Mouse (Mus musculus) forebrain, postnatal 0 days (tissue): ENCODE measurements around the gene Pxmp2. TPM values are rescaled to one million over a fixed set of nuclear protein-coding genes. Genes with fewer than 3 reads are reported as not detected.
A peak's percentile ranks its signal among the peaks of the same experiment; 100 is the strongest.

Experiments
- ATAC-seq: fragments of 200-750 bp; cut with Nextera tagmentation; 2 replicates; pipeline ENCODE4 v1.8.0; 2017; ENCODE audit warnings: mild to moderate bottlenecking, moderate library complexity
- DNase-seq: peaks from one replicate; pipeline ENCODE4 v3.0.0-alpha.2; 2015
- H3K27ac ChIP-seq: fragments of 300-500 bp; sonication (generic); 2 replicates; pipeline ENCODE4 v1.5.1; 2014; ENCODE audit warnings: low read depth, mild to moderate bottlenecking, antibody characterized with exemption, low read length, moderate library complexity, mixed read lengths
- H3K27me3 ChIP-seq: fragments of 300-500 bp; sonication (generic); 2 replicates; pipeline ENCODE4 v1.6.1; 2014; ENCODE audit warnings: mild to moderate bottlenecking, low read length, mixed read lengths; ENCODE audit not compliant: insufficient read depth
- H3K36me3 ChIP-seq: fragments of 300-500 bp; sonication (generic); 2 replicates; pipeline ENCODE4 v1.6.1; 2014; ENCODE audit warnings: mild to moderate bottlenecking, moderate library complexity; ENCODE audit not compliant: insufficient read depth
- H3K4me1 ChIP-seq: fragments of 300-500 bp; sonication (generic); 2 replicates; pipeline ENCODE4 v1.6.1; 2014; ENCODE audit warnings: antibody characterized with exemption; ENCODE audit not compliant: insufficient read depth
- H3K4me2 ChIP-seq: fragments of 300-500 bp; sonication (generic); 2 replicates; pipeline ENCODE4 v1.6.1; 2014; ENCODE audit warnings: low read depth, mild to moderate bottlenecking, moderate library complexity
- H3K4me3 ChIP-seq: fragments of 300-500 bp; sonication (generic); 2 replicates; pipeline ENCODE4 v1.5.1; 2014; ENCODE audit warnings: low read depth, low read length, mixed read lengths
- H3K9ac ChIP-seq: fragments of 300-500 bp; sonication (generic); 2 replicates; pipeline ENCODE4 v1.6.1; 2014; ENCODE audit warnings: mild to moderate bottlenecking
- H3K9me3 ChIP-seq: fragments of 300-500 bp; sonication (generic); 2 replicates; pipeline ENCODE4 v1.6.1; 2016; ENCODE audit warnings: low read length
- CTCF ChIP-seq: sonication (generic); IDR thresholded peaks from 2 replicates; pipeline ENCODE4 v1.5.1; 2016; ENCODE audit warnings: antibody characterized with exemption, control low read depth, low read depth
- WGBS: fragments of 180-500 bp; shearing (Covaris S2); extraction: QIAGEN DNeasy Blood & Tissue Kit; methylation state at CpG from one replicate; pipeline ENCODE4 v1.1.7; 2014; 5-methylcytosine and 5-hydroxymethylcytosine counted together
- polyA plus RNA-seq: library from polyadenylated mRNA; unstranded; fragments of >200 nt; fragmentation: Nextera tagmentation; extraction: Ambion mirVana; gene quantifications from 2 replicates; pipeline ENCODE4 v1.2.1, GENCODE M21; 2015
- total RNA-seq: library from RNA; depleted of rRNA; stranded (reverse); fragments of >200 nt; gene quantifications from 2 replicates; pipeline ENCODE4 v1.2.3, GENCODE M21; 2014; rRNA removed

Gene Pxmp2
- total RNA-seq (3.3 and 6.7 TPM in 2 replicates), polyA plus RNA-seq (9.6 and 11.3 TPM in 2 replicates)

DNA sequence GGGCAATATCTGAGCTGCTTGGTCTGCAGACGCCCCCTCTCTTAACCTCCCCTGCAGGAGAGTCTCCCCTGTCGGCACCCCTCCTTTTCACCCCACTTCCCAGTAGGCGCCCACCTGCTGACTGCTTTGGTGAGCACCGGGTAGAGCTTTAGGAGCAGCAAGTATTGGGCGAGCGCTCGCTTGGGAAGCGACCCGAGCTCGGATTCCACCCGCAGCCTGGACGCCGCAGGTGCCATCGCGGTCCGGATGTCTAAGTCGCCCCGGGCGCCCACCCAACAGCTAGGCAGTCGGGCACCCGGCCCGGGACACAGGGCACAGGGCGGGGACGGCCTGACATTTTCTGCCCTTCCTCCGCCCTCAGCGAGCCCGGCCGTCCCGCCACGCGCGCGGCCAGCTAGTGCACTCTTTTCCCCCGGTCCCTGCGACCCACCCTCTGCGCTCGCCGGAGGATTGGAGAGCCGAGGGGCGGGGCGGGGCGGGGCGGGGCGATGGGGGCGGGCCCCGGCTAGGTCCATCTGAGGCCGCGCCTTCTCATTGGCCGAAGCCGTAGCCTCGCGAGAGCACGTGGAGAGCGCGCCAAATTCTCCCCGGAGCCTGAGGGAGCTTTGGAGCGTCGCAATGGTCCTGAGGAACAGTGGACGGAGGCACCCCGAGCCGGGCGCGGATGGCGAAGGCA, at the start of gene Pxmp2, which contains the start of gene Pole:
Gene Pxmp2 (minus strand): TSS at position 417 of the 676 bp plus-strand sequence.
Gene Pole (plus strand): TSS at position 537 of the 676 bp plus-strand sequence.
- no peak for TF ChIP-seq CTCF
- Histone ChIP-seq H3K4me1 (0 out of 2 replicates have a peak, but pooled peaks cover 2% of the 10 kb centered on the region), H3K4me3 (peak within 1 kb of the TSS; percentile 81), H3K9ac (peak within 1 kb of the TSS; percentile 69), H3K36me3 (no peaks in the 10 kb centered on the region), H3K27me3 (peaks cover 8% of the 10 kb centered on the region; the same call in 1 of the 2 replicates), H3K27ac (no peak within 1 kb of the TSS), H3K4me2 (peak within 1 kb of the TSS; percentile 90), H3K9me3 (no peaks in the 10 kb centered on the region)
- DNase-seq (peak; percentile 92), ATAC-seq (peak; percentile 99)
- under 1% methylated on average over 60 of the region's 64 CpGs for WGBS

DNA sequence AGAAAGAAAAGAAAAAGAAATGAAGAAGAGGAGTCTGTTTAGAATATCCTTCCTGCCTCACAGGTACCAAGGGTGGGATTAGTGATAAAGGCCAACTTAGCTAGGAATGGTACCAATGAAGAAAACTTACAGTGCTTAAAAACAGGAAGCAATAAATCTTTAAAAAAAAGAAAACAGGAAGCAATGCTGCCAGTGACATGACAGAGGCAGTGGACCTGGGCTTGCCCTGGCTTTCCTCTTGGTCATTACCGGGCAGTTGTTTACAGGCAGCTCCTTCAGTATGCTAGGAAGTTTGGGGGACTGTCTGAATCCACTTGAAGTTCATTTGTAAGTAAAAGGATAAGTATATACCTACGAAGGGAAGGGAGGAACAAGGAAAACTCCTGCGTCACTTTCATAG, 44.5 kb upstream of the Pxmp2 start:
- H3K36me3 ChIP-seq: peaks cover 10% of the 10 kb centered on the region
- no peak for ATAC-seq
- whole genome bisulfite sequencing: 95% methylated on average over 3 of the region's 3 CpGs

DNA sequence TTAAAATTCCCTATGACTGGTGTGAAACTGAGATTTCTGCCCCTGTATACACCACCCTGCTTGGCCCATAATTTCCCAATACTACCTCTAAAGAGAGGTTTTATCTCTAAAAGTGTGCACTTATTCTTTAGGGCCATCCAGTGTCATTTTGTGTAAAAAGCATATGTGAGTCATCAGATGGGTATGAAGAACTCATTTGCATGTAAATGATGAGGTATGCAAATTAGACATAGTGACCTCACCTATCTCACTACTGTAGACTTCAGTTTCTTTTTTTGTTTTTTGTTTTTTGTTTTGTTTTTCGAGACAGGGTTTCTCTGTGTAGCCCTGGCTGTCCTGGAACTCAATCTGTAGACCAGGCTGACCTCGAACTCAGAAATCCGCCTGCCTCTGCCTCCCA, 27.1 kb upstream of the Pxmp2 start:
- DNase-seq (no peak), ATAC-seq (no peak)
- WGBS: 74% methylated on average over 3 of the region's 3 CpGs
- no peak overlapping the region for H3K9ac ChIP-seq
- no peaks in the 10 kb centered on the region for H3K4me1 ChIP-seq
- no peaks in the 10 kb centered on the region for H3K9me3 ChIP-seq
- peaks cover 6% of the 10 kb centered on the region; the same call in 1 of the 2 replicates for H3K36me3 ChIP-seq
- no peaks in the 10 kb centered on the region for H3K27me3 ChIP-seq
- H3K27ac ChIP-seq: no peak overlapping the region
- H3K4me2 ChIP-seq: no peak overlapping the region
- no peak for TF ChIP-seq CTCF
- no peak overlapping the region for H3K4me3 ChIP-seq

More for the DNA sequence above, 44.5 kb upstream of the Pxmp2 start:
- no peaks in the 10 kb centered on the region for H3K9me3 ChIP-seq
- H3K4me2 ChIP-seq: no peak overlapping the region
- H3K9ac ChIP-seq: no peak overlapping the region
- H3K27me3 ChIP-seq: no peaks in the 10 kb centered on the region
- H3K4me3 ChIP-seq: no peak overlapping the region
- no peaks in the 10 kb centered on the region for H3K4me1 ChIP-seq
- TF ChIP-seq CTCF: no peak
- H3K27ac ChIP-seq: no peak overlapping the region
- DNase-seq: no peak

DNA sequence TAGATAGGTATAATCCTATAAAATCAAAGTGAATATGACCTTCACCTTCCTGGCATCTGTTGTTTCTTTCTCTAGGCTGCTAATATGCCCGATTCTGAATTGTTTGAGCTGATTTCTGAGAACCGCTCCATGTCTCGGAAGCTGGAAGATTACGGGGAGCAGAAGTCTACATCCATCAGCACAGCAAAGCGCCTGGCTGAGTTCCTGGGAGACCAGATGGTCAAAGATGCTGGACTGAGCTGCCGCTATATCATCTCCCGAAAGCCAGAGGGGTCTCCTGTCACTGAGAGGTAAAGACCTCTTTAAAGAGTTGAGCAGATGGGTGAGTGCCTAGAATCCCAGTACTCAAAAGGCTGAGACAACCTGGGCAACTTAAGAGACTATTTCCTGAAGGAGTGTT, 22.9 kb upstream of the Pxmp2 start:
- Histone ChIP-seq H3K4me1 (no peaks in the 10 kb centered on the region), H3K9ac (no peak overlapping the region), H3K27me3 (no peaks in the 10 kb centered on the region), H3K9me3 (no peaks in the 10 kb centered on the region), H3K4me2 (no peak overlapping the region), H3K36me3 (peaks cover 4% of the 10 kb centered on the region; the same call in 1 of the 2 replicates), H3K4me3 (no peak overlapping the region), H3K27ac (no peak overlapping the region)
- no peak for ATAC-seq
- no peak for DNase-seq
- 90% methylated on average over 7 of the region's 7 CpGs for WGBS
- TF ChIP-seq CTCF: no peak

DNA sequence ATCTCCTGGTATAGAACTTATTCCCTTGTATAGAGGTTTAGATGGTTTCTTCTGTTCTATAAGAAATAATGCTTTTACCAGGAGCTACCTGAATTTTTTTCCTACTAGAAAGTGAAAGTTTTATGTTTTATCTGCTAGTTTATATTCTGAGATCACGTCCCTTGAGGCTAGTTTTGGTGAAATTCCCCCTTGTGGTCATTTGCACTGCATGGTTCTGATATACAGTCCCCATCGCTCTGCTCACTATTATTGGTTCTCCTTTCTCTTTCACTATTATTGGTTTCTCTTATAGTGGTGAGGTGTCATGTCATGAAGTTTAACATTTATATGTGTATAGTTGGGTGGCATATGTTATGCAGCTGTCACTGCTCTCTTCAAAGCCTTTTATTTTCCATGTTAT, 14.6 kb upstream of the Pxmp2 start:
- no peak for TF ChIP-seq CTCF
- Histone ChIP-seq H3K27me3 (no peaks in the 10 kb centered on the region), H3K4me1 (no peaks in the 10 kb centered on the region), H3K4me3 (no peak overlapping the region), H3K9ac (no peak overlapping the region), H3K4me2 (no peak overlapping the region), H3K36me3 (peaks cover 15% of the 10 kb centered on the region; the same call in 1 of the 2 replicates), H3K9me3 (no peaks in the 10 kb centered on the region), H3K27ac (no peak overlapping the region)
- WGBS: 91% methylated on average over 2 of the region's 2 CpGs
- ATAC-seq (no peak), DNase-seq (no peak)

DNA sequence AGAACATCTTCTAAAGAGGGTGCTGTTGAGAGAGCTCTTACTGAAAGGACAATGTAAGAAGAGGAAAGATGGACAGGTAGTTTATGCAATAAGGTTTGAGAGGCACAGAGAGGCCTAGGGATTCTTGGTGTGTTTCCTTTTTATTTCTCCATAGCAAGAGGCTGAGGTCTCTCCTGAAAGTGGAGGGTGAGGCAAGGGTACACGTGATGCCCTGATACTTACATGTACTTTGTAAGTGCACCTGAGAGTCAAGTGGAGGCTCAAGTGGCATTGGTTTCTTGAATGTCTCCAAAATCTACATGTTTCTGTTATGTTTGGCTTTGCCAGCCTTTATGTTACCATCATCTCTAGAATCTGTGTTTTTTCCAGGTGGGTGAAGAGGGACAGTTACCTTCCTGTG, 10.7 kb upstream of the Pxmp2 start:
- TF ChIP-seq CTCF: no peak
- Histone ChIP-seq H3K27me3 (no peaks in the 10 kb centered on the region), H3K36me3 (peaks cover 12% of the 10 kb centered on the region; the same call in 1 of the 2 replicates), H3K4me3 (no peak overlapping the region), H3K4me2 (no peak overlapping the region), H3K9me3 (no peaks in the 10 kb centered on the region), H3K4me1 (no peaks in the 10 kb centered on the region), H3K27ac (no peak overlapping the region), H3K9ac (no peak overlapping the region)
- 90% methylated on average over 1 of the region's 1 CpGs for WGBS
- no peak for DNase-seq
- ATAC-seq: no peak

DNA sequence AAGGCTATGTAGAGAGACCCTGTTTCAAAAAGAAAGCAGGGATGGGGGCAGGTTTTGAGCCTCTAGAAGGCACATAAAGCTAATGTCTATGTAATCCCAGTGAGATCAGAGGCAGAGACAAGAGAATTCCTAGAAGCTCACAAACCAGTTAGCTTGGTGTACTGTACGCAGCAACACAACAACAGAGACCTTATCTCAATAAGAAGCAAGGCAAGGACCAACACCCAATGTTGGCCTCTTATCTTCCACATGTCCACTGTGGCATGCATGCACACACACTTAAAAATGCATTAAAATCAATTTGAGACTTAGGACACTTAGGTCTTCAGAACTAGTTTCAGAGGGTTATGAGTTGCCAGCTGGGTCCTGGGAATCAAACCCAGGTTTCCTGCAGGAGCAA, 5.7 kb upstream of the Pxmp2 start:
- H3K9me3 ChIP-seq: no peaks in the 10 kb centered on the region
- H3K4me1 ChIP-seq: 0 out of 2 replicates have a peak, but pooled peaks cover 2% of the 10 kb centered on the region
- H3K9ac ChIP-seq: no peak overlapping the region
- 100% methylated on average over 1 of the region's 1 CpGs for WGBS
- TF ChIP-seq CTCF: no peak
- no peak for ATAC-seq
- H3K36me3 ChIP-seq: no peaks in the 10 kb centered on the region; the same call in 1 of the 2 replicates
- H3K27me3 ChIP-seq: no peaks in the 10 kb centered on the region
- DNase-seq: no peak
- H3K27ac ChIP-seq: no peak overlapping the region
- H3K4me3 ChIP-seq: no peak overlapping the region
- no peak overlapping the region for H3K4me2 ChIP-seq
